Mouse (Mus musculus) heart, postnatal 0 days (tissue): ENCODE results near the gene Rev1. TPM values are rescaled to one million over a fixed set of nuclear protein-coding genes. Genes with fewer than 3 reads are reported as not detected.

Experiments
- ATAC-seq: fragments of 200-750 bp; cut with Nextera tagmentation; 2 replicates; pipeline ENCODE4 v1.8.0; 2017; ENCODE audit warnings: low read depth, moderate number of reproducible peaks, moderate library complexity; ENCODE audit not compliant: insufficient read depth
- DNase-seq: peaks from one replicate; pipeline ENCODE4 v3.0.0-alpha.2; 2016; ENCODE audit warnings: low spot score
- H3K27ac ChIP-seq: fragments of 300-500 bp; sonication (generic); 2 replicates; pipeline ENCODE4 v1.5.1; 2014; ENCODE audit warnings: low read depth, mild to moderate bottlenecking
- H3K27me3 ChIP-seq: fragments of 300-500 bp; sonication (generic); 2 replicates; pipeline ENCODE4 v1.6.1; 2014; ENCODE audit warnings: low read length, mixed read lengths; ENCODE audit not compliant: control insufficient read depth, insufficient read depth
- H3K36me3 ChIP-seq: fragments of 300-500 bp; sonication (generic); replicated peaks from 2 replicates; pipeline ENCODE4 v1.6.1; 2014; ENCODE audit warnings: low read length, mixed read lengths; ENCODE audit not compliant: control insufficient read depth, insufficient read depth
- H3K4me1 ChIP-seq: fragments of 300-500 bp; sonication (generic); 2 replicates; pipeline ENCODE4 v1.6.1; 2014; ENCODE audit warnings: antibody characterized with exemption; ENCODE audit not compliant: control insufficient read depth, insufficient read depth
- H3K4me2 ChIP-seq: fragments of 300-500 bp; sonication (generic); 2 replicates; pipeline ENCODE4 v1.6.1; 2014; ENCODE audit warnings: low read depth, mild to moderate bottlenecking, low read length, moderate library complexity
- H3K4me3 ChIP-seq: fragments of 300-500 bp; sonication (generic); 2 replicates; pipeline ENCODE4 v1.5.1; 2014; ENCODE audit warnings: low read depth, low read length
- H3K9ac ChIP-seq: fragments of 300-500 bp; sonication (generic); replicated peaks from 2 replicates; pipeline ENCODE4 v1.6.1; 2014; ENCODE audit warnings: low read depth, low read length, mixed read lengths
- H3K9me3 ChIP-seq: fragments of 300-500 bp; sonication (generic); replicated peaks from 2 replicates; pipeline ENCODE4 v1.6.1; 2016; ENCODE audit warnings: low read length; ENCODE audit not compliant: control insufficient read depth
- CTCF ChIP-seq: IDR thresholded peaks from 2 replicates; pipeline ENCODE4 v1.5.1; 2016; ENCODE audit warnings: antibody characterized with exemption, control low read depth, low read depth
- EP300 ChIP-seq: IDR thresholded peaks from 2 replicates; pipeline ENCODE4 v1.6.1; 2016; ENCODE audit warnings: antibody characterized with exemption, low read depth
- WGBS: fragments of 180-500 bp; shearing (Covaris S2); extraction: QIAGEN DNeasy Blood & Tissue Kit; methylation state at CpG from one replicate; pipeline ENCODE4 v1.1.7; 2014; 5-methylcytosine and 5-hydroxymethylcytosine counted together
- polyA plus RNA-seq: library from polyadenylated mRNA; unstranded; fragments of >200 nt; fragmentation: Nextera tagmentation; extraction: Ambion mirVana; gene quantifications from 2 replicates; pipeline ENCODE4 v1.2.1, GENCODE M21; 2015
- total RNA-seq: library from RNA; depleted of rRNA; stranded (reverse); fragments of >200 nt; gene quantifications from 2 replicates; pipeline ENCODE4 v1.2.3, GENCODE M21; 2014; ENCODE audit warnings: low replicate concordance

Rev1 gene
- total and polyA plus RNA-seq, 2 experiments from 2014 or later = 5.6 to 10.3 TPM

DNA sequence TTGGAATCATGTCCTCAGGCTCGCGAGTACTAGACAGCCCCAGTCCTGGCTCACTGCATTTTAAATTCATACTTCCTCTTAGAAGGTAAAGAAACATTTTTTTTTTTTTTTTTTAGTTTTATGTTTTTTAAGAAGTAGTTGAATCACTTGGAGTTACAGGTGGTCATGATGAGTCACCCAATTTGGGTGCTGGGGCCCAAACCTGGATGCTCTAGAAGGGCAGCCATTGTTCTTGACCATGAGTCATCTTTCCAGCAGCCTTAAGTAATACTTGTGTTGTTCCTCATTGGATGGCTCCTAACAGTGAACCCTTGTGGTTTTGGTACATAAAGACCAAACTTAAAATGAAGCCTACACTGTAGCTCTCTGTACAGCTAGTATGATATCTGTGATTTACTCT lies 90.7 kb downstream of the Rev1 start:
- H3K9me3 ChIP-seq = no peaks in the 10 kb centered on the region
- no peak overlapping the region for H3K27ac ChIP-seq
- 93% methylated on average over 2 of the region's 2 CpGs for WGBS
- DNase-seq (no peak), ATAC-seq (no peak)
- H3K4me3 ChIP-seq = no peak overlapping the region
- TF ChIP-seq EP300 (no peak), CTCF (no peak)
- peaks cover 80% of the 10 kb centered on the region for H3K36me3 ChIP-seq
- no peak overlapping the region for H3K9ac ChIP-seq
- H3K4me2 ChIP-seq = no peak overlapping the region
- H3K4me1 ChIP-seq = no peaks in the 10 kb centered on the region
- no peaks in the 10 kb centered on the region for H3K27me3 ChIP-seq

GRCm38 (mm10) chr1:38037375-38037774 lies 92.2 kb downstream of the Rev1 start:
- TF ChIP-seq EP300 (no peak), CTCF (no peak)
- 80% methylated on average over 5 of the region's 5 CpGs for WGBS
- H3K27ac ChIP-seq = no peak overlapping the region
- no peak for DNase-seq
- H3K4me1 ChIP-seq = no peaks in the 10 kb centered on the region
- H3K4me2 ChIP-seq = no peak overlapping the region
- no peaks in the 10 kb centered on the region for H3K27me3 ChIP-seq
- H3K9me3 ChIP-seq = no peaks in the 10 kb centered on the region
- ATAC-seq = no peak
- H3K4me3 ChIP-seq = no peak overlapping the region
- H3K9ac ChIP-seq = no peak overlapping the region
- peaks cover 89% of the 10 kb centered on the region for H3K36me3 ChIP-seq

DNA sequence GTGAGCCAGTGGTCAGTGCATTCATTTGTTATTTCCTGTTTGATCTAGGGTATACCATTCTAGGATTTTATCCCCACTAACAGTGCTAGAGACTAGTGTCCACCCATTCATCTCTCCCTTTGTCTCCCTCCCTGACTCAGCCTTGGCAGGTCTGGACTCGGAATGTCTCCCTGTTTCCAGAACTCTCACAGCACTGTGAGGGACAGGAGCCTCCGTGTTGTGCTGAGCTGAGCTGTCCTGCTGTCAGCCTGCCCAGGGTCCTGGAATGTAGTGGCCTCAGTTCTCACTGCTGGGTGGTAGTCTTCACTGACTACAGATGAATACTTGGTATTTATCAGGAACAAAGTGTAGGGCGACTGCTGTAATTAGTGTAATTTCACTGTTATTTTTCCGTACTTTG lies 94.1 kb downstream of the Rev1 start:
- no peak overlapping the region for H3K4me3 ChIP-seq
- no peak for ATAC-seq
- WGBS = 82% methylated on average over 4 of the region's 4 CpGs

GRCm38 (mm10) chr1:38031391-38031790 lies 98.2 kb downstream of the Rev1 start:
- ATAC-seq (no peak), DNase-seq (no peak)
- Histone ChIP-seq H3K4me3 (no peak overlapping the region), H3K9ac (no peak overlapping the region), H3K4me1 (no peaks in the 10 kb centered on the region), H3K36me3 (peaks cover 54% of the 10 kb centered on the region), H3K27me3 (no peaks in the 10 kb centered on the region), H3K9me3 (no peaks in the 10 kb centered on the region), H3K4me2 (no peak overlapping the region), H3K27ac (no peak overlapping the region)
- TF ChIP-seq CTCF = no peak
- no peak for TF ChIP-seq EP300
- WGBS = 90% methylated on average over 5 of the region's 5 CpGs

More for the DNA sequence above, 94.1 kb downstream of the Rev1 start:
- TF ChIP-seq EP300 = no peak
- TF ChIP-seq CTCF = no peak
- H3K27ac ChIP-seq = no peak overlapping the region
- H3K36me3 ChIP-seq = peaks cover 87% of the 10 kb centered on the region
- H3K27me3 ChIP-seq = no peaks in the 10 kb centered on the region
- DNase-seq = no peak
- H3K9me3 ChIP-seq = no peaks in the 10 kb centered on the region
- no peak overlapping the region for H3K9ac ChIP-seq
- H3K4me2 ChIP-seq = no peak overlapping the region
- H3K4me1 ChIP-seq = no peaks in the 10 kb centered on the region

- Histone ChIP-seq H3K27me3 (no peaks in the 10 kb centered on the region), H3K4me2 (no peak overlapping the region), H3K4me1 (no peaks in the 10 kb centered on the region), H3K27ac (no peak overlapping the region), H3K9me3 (no peaks in the 10 kb centered on the region), H3K9ac (no peak overlapping the region), H3K4me3 (no peak overlapping the region), H3K36me3 (peaks cover 39% of the 10 kb centered on the region)
- TF ChIP-seq EP300 = no peak
- TF ChIP-seq CTCF = no peak
- no peak for DNase-seq
- 88% methylated on average over 7 of the region's 7 CpGs for WGBS
- ATAC-seq = no peak
Measured at GRCm38 (mm10) chr1:38027301-38027700, 102.3 kb downstream of the Rev1 start.

DNA sequence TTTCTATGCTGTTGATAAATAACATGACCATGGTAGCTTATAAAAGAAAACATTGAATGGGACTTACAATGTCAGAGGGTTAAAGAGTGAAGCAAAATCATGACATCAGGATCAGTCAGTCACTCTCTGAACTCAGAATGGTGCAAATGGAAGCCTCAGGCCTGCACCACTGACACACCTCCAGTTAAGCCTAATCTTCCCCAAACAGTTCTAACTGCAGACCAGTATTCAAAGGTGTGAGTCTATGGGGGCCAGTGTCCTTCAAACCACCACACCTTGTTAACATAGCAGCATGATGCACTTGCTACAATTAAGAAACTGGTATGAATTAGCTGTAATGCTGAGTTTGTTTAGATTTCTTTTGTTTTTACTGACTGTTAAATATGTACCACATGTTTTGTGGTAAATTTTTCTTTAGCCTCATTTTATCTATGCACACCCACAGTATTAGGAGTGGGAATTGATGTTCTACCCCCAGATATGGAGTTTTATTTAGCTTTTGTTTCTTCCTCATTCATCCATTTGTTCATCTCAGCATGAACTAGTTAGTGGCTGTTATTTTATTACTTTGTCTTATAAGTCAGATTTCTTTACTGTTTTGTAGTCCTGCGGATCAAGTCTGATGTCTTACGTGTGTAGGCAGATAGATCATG lies 114.9 kb downstream of the Rev1 start:
- Histone ChIP-seq H3K4me2 (no peak overlapping the region), H3K27me3 (no peaks in the 10 kb centered on the region), H3K36me3 (peaks cover 20% of the 10 kb centered on the region), H3K4me3 (no peak overlapping the region), H3K27ac (no peak overlapping the region), H3K9me3 (no peaks in the 10 kb centered on the region), H3K4me1 (peaks cover 6% of the 10 kb centered on the region; the same call in 1 of the 2 replicates), H3K9ac (no peak overlapping the region)
- TF ChIP-seq CTCF (no peak), EP300 (no peak)
- ATAC-seq (no peak), DNase-seq (no peak)
- WGBS = 97% methylated on average over 2 of the region's 2 CpGs
